Mouse (Mus musculus): ENCODE measurements around the gene Tmem63a. TPM values are rescaled to one million over a fixed set of nuclear protein-coding genes. Genes with fewer than 3 reads are reported as not detected.

Tmem63a gene
- total RNA-seq, 1 experiment: 14.7 TPM

GRCm38 (mm10) chr1:181017212-181017711, 75.1 kb downstream of the Tmem63a start:
- H3K36me3 ChIP-seq (ENCODE audit: control insufficient read depth, insufficient read depth, low read length, poor library complexity, severe bottlenecking): no peaks in the 10 kb centered on the region
- H3K27ac ChIP-seq (ENCODE audit: insufficient read depth, low read depth, low read length, poor library complexity, severe bottlenecking): no peak overlapping the region
- no peaks in the 10 kb centered on the region for H3K9me3 ChIP-seq (ENCODE audit: control insufficient read depth, insufficient read depth, low read depth, low read length)
- peak overlapping the region; percentile 59 to 73 for H3K4me3 ChIP-seq (ENCODE audit: insufficient read depth in 1 of 2, low read depth in 1 of 2, low read length in 2 of 2, poor library complexity in 1 of 2, severe bottlenecking in 1 of 2)
- peaks cover 3 to 18% of the 10 kb centered on the region in 2 experiments; a peak in 3 of 4 replicates for H3K4me1 ChIP-seq (ENCODE audit: control insufficient read depth in 2 of 2, insufficient read depth in 2 of 2, low read length in 2 of 2, poor library complexity in 1 of 2)
- peak; percentile 75 for DNase-seq (ENCODE audit: low read depth, low spot score)
- TF ChIP-seq MAFK (IDR thresholded peaks at IDR 0.05; ENCODE audit: insufficient read depth, low read depth, low read length): no peak
- TF ChIP-seq ZNF384 (IDR thresholded peaks at IDR 0.05; ENCODE audit: low read depth, low read length): no peak
- no peak for TF ChIP-seq HCFC1 (IDR thresholded peaks at IDR 0.05; ENCODE audit: borderline replicate concordance, insufficient read depth, low read length)
- no peak for TF ChIP-seq CHD2 (IDR thresholded peaks at IDR 0.05; ENCODE audit: low read depth, low read length)
- TF ChIP-seq ZC3H11A (IDR thresholded peaks at IDR 0.05; ENCODE audit: borderline replicate concordance, low read depth, low read length): no peak
- 0 out of 2 replicates have a peak overlapping the region, but pooled peaks have one; percentile 6 for H3K9ac ChIP-seq (ENCODE audit: insufficient read depth, low read depth, low read length, poor library complexity, severe bottlenecking)
- in situ Hi-C loops (cut with MboI; ENCODE audit: low sequenced_read_pairs in 2 of 2, unreplicated experiment in 2 of 2): no loop called here

- TF ChIP-seq ZNF384 (IDR thresholded peaks at IDR 0.05; ENCODE audit: low read depth, low read length): no peak
- no peak for DNase-seq (ENCODE audit: low read depth, low spot score)
- in situ Hi-C loops (cut with MboI; ENCODE audit: low sequenced_read_pairs in 2 of 2, unreplicated experiment in 2 of 2): no loop called here
- H3K9me3 ChIP-seq (ENCODE audit: control insufficient read depth, insufficient read depth, low read depth, low read length): no peaks in the 10 kb centered on the region
- H3K9ac ChIP-seq (ENCODE audit: insufficient read depth, low read depth, low read length, poor library complexity, severe bottlenecking): peak overlapping the region; percentile 45; the same call in 1 of the 2 replicates
- H3K36me3 ChIP-seq (ENCODE audit: control insufficient read depth, insufficient read depth, low read length, poor library complexity, severe bottlenecking): no peaks in the 10 kb centered on the region
- peak overlapping the region; percentile 23 to 44 for H3K4me3 ChIP-seq (ENCODE audit: insufficient read depth in 1 of 2, low read depth in 1 of 2, low read length in 2 of 2, poor library complexity in 1 of 2, severe bottlenecking in 1 of 2)
- peaks cover 3 to 18% of the 10 kb centered on the region in 2 experiments; a peak in 3 of 4 replicates for H3K4me1 ChIP-seq (ENCODE audit: control insufficient read depth in 2 of 2, insufficient read depth in 2 of 2, low read length in 2 of 2, poor library complexity in 1 of 2)
- no peak overlapping the region for H3K27ac ChIP-seq (ENCODE audit: insufficient read depth, low read depth, low read length, poor library complexity, severe bottlenecking)
Measured at GRCm38 (mm10) chr1:181017890-181018420, 75.8 kb downstream of the Tmem63a start.

GRCm38 (mm10) chr1:181020756-181021487, 78.8 kb downstream of the Tmem63a start, which contains the start of gene Ephx1:
TSS of gene Ephx1 (minus strand) at chr1:181020904.
- Histone ChIP-seq H3K9ac (ENCODE audit: insufficient read depth, low read depth, low read length, poor library complexity, severe bottlenecking) (no peak within 1 kb of the TSS), H3K4me3 (ENCODE audit: insufficient read depth in 1 of 2, low read depth in 1 of 2, low read length in 2 of 2, poor library complexity in 1 of 2, severe bottlenecking in 1 of 2) (no peak within 1 kb of the TSS), H3K27ac (ENCODE audit: insufficient read depth, low read depth, low read length, poor library complexity, severe bottlenecking) (no peak within 1 kb of the TSS), H3K4me1 (ENCODE audit: control insufficient read depth in 2 of 2, insufficient read depth in 2 of 2, low read length in 2 of 2, poor library complexity in 1 of 2) (peaks cover 3 to 10% of the 10 kb centered on the region in 2 experiments; a peak in 3 of 4 replicates), H3K9me3 (ENCODE audit: control insufficient read depth, insufficient read depth, low read depth, low read length) (no peaks in the 10 kb centered on the region), H3K36me3 (ENCODE audit: control insufficient read depth, insufficient read depth, low read length, poor library complexity, severe bottlenecking) (no peaks in the 10 kb centered on the region)
- in situ Hi-C loops (cut with MboI; ENCODE audit: low sequenced_read_pairs in 2 of 2, unreplicated experiment in 2 of 2): no loop called here
- no peak for TF ChIP-seq MAFK (IDR thresholded peaks at IDR 0.05; ENCODE audit: insufficient read depth, low read depth, low read length)
- no peak for TF ChIP-seq HCFC1 (IDR thresholded peaks at IDR 0.05; ENCODE audit: borderline replicate concordance, insufficient read depth, low read length)
- TF ChIP-seq ZC3H11A (IDR thresholded peaks at IDR 0.05; ENCODE audit: borderline replicate concordance, low read depth, low read length): no peak
- TF ChIP-seq ZNF384 (IDR thresholded peaks at IDR 0.05; ENCODE audit: low read depth, low read length): no peak
- no peak for TF ChIP-seq CHD2 (IDR thresholded peaks at IDR 0.05; ENCODE audit: low read depth, low read length)
- DNase-seq (ENCODE audit: low read depth, low spot score): no peak

- Histone ChIP-seq H3K4me3 (ENCODE audit: insufficient read depth in 1 of 2, low read depth in 1 of 2, low read length in 2 of 2, poor library complexity in 1 of 2, severe bottlenecking in 1 of 2) (no peak overlapping the region), H3K4me1 (ENCODE audit: control insufficient read depth in 2 of 2, insufficient read depth in 2 of 2, low read length in 2 of 2, poor library complexity in 1 of 2) (peaks cover 3 to 9% of the 10 kb centered on the region in 2 experiments; a peak in 3 of 4 replicates), H3K9ac (ENCODE audit: insufficient read depth, low read depth, low read length, poor library complexity, severe bottlenecking) (no peak overlapping the region), H3K9me3 (ENCODE audit: control insufficient read depth, insufficient read depth, low read depth, low read length) (no peaks in the 10 kb centered on the region), H3K36me3 (ENCODE audit: control insufficient read depth, insufficient read depth, low read length, poor library complexity, severe bottlenecking) (no peaks in the 10 kb centered on the region), H3K27ac (ENCODE audit: insufficient read depth, low read depth, low read length, poor library complexity, severe bottlenecking) (no peak overlapping the region)
- DNase-seq (ENCODE audit: low read depth, low spot score): no peak
- TF ChIP-seq ZNF384 (IDR thresholded peaks at IDR 0.05; ENCODE audit: low read depth, low read length) (no peak), MAFK (IDR thresholded peaks at IDR 0.05; ENCODE audit: insufficient read depth, low read depth, low read length) (no peak), HCFC1 (IDR thresholded peaks at IDR 0.05; ENCODE audit: borderline replicate concordance, insufficient read depth, low read length) (no peak), ZC3H11A (IDR thresholded peaks at IDR 0.05; ENCODE audit: borderline replicate concordance, low read depth, low read length) (no peak), CHD2 (IDR thresholded peaks at IDR 0.05; ENCODE audit: low read depth, low read length) (no peak)
- in situ Hi-C loops (cut with MboI; ENCODE audit: low sequenced_read_pairs in 2 of 2, unreplicated experiment in 2 of 2): no loop called here
Measured at GRCm38 (mm10) chr1:181021488-181021865, 79.3 kb downstream of the Tmem63a start.

Data from ES-E14 (cell line).